Comparison of ENCODE assay signal across 1 mouse cellular context in genomic region chr19:4332653-4333052, GRCm38 (mm10).
A peak's percentile ranks its signal among the peaks of the same experiment; 100 is the strongest.
TF ChIP-seq lines count a peak whose summit lies in the region.

No protein-coding gene starts in this region.

TF ChIP-seq in CH12.LX, 34 proteins besides CTCF, POLR2A, EP300 and RAD21 (continued from another document):
- no peak; the same call in 1 of the 2 replicates for TF ChIP-seq MEF2A (IDR thresholded peaks at IDR 0.05; ENCODE audit: borderline replicate concordance, low read depth, low read length)
- peak; percentile 92 for TF ChIP-seq TBP (conservative IDR thresholded peaks at IDR 0.05; ENCODE audit: low read depth, low read length)
- 0 out of 2 replicates have a peak, but pooled peaks have one; percentile 51 for TF ChIP-seq NELFE (IDR thresholded peaks at IDR 0.05; ENCODE audit: low read depth, low read length)
- TF ChIP-seq USF1 (IDR thresholded peaks at IDR 0.05; ENCODE audit: low read depth, low read length), result no peak
- peak; percentile 93 for TF ChIP-seq MXI1 (IDR thresholded peaks at IDR 0.05; ENCODE audit: low read depth, low read length)
- TF ChIP-seq UBTF (IDR thresholded peaks at IDR 0.05; ENCODE audit: low read depth, low read length), result no peak
- no peak for TF ChIP-seq SMC3 (IDR thresholded peaks at IDR 0.05; ENCODE audit: low read depth, low read length)
- no peak for TF ChIP-seq POLR2AphosphoS2 (IDR thresholded peaks at IDR 0.05; ENCODE audit: low read depth, low read length)
- TF ChIP-seq IRF4 (IDR thresholded peaks at IDR 0.05; ENCODE audit: low read depth, low read length), result peak; percentile 81
- no peak for TF ChIP-seq PAX5 (IDR thresholded peaks at IDR 0.05; ENCODE audit: low read length)
- no peak for TF ChIP-seq ZKSCAN1 (IDR thresholded peaks at IDR 0.05; ENCODE audit: borderline replicate concordance, low read depth, low read length)
- peak; percentile 61; the same call in 1 of the 2 replicates for TF ChIP-seq TCF12 (IDR thresholded peaks at IDR 0.05; ENCODE audit: low read depth, low read length)
- TF ChIP-seq MYC (IDR thresholded peaks at IDR 0.05; ENCODE audit: low read depth, low read length), result peak; percentile 68; the same call in 1 of the 2 replicates
- peak; percentile 55 for TF ChIP-seq ETS1 (conservative IDR thresholded peaks at IDR 0.05; ENCODE audit: low read depth, low read length)
- no peak for TF ChIP-seq KAT2A (IDR thresholded peaks at IDR 0.05; ENCODE audit: insufficient replicate concordance, low read length)
- no peak for TF ChIP-seq RCOR1 (conservative IDR thresholded peaks at IDR 0.05; ENCODE audit: low read depth, low read length)
- TF ChIP-seq BHLHE40 (IDR thresholded peaks at IDR 0.05; ENCODE audit: low read depth, low read length), result peak; percentile 45; the same call in 1 of the 2 replicates
- peak; percentile 24; the same call in 1 of the 2 replicates for TF ChIP-seq JUND (conservative IDR thresholded peaks at IDR 0.05; ENCODE audit: low read depth, low read length)
- TF ChIP-seq ELF1 (IDR thresholded peaks at IDR 0.05; ENCODE audit: low read depth, low read length), result no peak
- 0 out of 2 replicates have a peak, but pooled peaks have one; percentile 40 for TF ChIP-seq MAX (IDR thresholded peaks at IDR 0.05; ENCODE audit: low read length)
